Mouse (Mus musculus): Measurements from ENCODE around the gene Ttn. TPM values are rescaled to one million over a fixed set of nuclear protein-coding genes. Genes with fewer than 3 reads are reported as not detected.

The Ttn gene
- polyA plus RNA-seq, 1 experiment from 2014 or later, result 0.14 TPM

DNA sequence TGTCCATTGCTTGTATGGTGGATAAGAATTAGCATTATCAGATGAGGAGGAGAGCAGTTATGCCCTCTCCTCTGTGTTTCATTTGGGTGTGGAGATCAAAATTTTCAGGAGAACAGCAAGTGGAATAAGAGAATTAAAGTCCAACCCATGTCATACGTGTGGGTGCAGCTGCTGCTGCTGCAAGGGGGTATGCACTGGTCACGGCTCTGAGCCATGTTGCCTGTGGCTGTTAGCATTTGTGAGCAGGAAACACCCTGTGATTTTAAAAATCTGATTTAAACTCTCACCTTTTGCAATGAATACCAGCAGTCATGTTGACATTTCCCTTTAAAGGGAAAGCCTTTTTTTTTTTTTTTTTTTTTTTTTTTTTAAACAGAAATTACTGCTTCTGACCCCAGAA lies 116.8 kb downstream of the Ttn start:
- H3K4me3 ChIP-seq (ENCODE audit: low read depth, low read length), result no peak overlapping the region
- no peak for ATAC-seq (ENCODE audit: insufficient number of reproducible peaks, insufficient read depth, low FRiP score, low read depth)
- H3K4me2 ChIP-seq (replicated peaks; ENCODE audit: low read depth, low read length), result no peak overlapping the region
- no peak overlapping the region for H3K9ac ChIP-seq (replicated peaks; ENCODE audit: low read depth, low read length)
- H3K27me3 ChIP-seq (ENCODE audit: control insufficient read depth, insufficient read depth, low read length), result no peaks in the 10 kb centered on the region
- H3K36me3 ChIP-seq (ENCODE audit: control insufficient read depth, insufficient read depth, low read length), result no peaks in the 10 kb centered on the region
- no peaks in the 10 kb centered on the region for H3K9me3 ChIP-seq (ENCODE audit: control insufficient read depth, low read depth, low read length)
- WGBS, result 79% methylated on average over 2 of the region's 2 CpGs
- H3K27ac ChIP-seq (ENCODE audit: low read length), result no peak overlapping the region
- H3K4me1 ChIP-seq (ENCODE audit: control insufficient read depth, insufficient read depth, low read length), result no peaks in the 10 kb centered on the region

GRCm38 (mm10) chr2:76861327-76861726 lies 121.0 kb downstream of the Ttn start:
- H3K27me3 ChIP-seq (ENCODE audit: control insufficient read depth, insufficient read depth, low read length), result no peaks in the 10 kb centered on the region
- H3K4me3 ChIP-seq (ENCODE audit: low read depth, low read length), result no peak overlapping the region
- no peaks in the 10 kb centered on the region for H3K36me3 ChIP-seq (ENCODE audit: control insufficient read depth, insufficient read depth, low read length)
- H3K4me2 ChIP-seq (replicated peaks; ENCODE audit: low read depth, low read length), result no peak overlapping the region
- no peaks in the 10 kb centered on the region for H3K9me3 ChIP-seq (ENCODE audit: control insufficient read depth, low read depth, low read length)
- no peak for ATAC-seq (ENCODE audit: insufficient number of reproducible peaks, insufficient read depth, low FRiP score, low read depth)
- H3K9ac ChIP-seq (replicated peaks; ENCODE audit: low read depth, low read length), result no peak overlapping the region
- no peak overlapping the region for H3K27ac ChIP-seq (ENCODE audit: low read length)
- H3K4me1 ChIP-seq (ENCODE audit: control insufficient read depth, insufficient read depth, low read length), result no peaks in the 10 kb centered on the region

DNA sequence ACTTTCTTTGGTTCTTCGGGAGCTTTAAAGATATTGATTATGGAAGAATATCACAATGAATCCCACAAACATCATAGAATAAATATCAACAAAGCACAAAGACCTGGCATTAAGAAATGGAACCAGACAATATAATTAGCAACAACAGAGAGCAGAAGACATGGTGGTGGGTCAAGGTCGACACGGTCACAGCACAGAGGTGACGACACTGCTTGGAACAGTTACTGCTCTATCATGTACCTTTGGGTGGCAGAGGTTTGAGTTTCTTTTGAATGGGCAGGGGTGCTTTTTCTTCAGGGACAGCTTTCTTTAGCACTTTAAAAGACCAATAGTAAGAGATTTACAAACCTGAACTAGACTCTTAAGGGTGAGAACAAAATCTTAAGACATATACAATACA lies 132.3 kb downstream of the Ttn start:
- Histone ChIP-seq H3K9ac (replicated peaks; ENCODE audit: low read depth, low read length) (no peak overlapping the region), H3K27ac (ENCODE audit: low read length) (no peak overlapping the region)
- ATAC-seq (ENCODE audit: insufficient number of reproducible peaks, insufficient read depth, low FRiP score, low read depth), result no peak

GRCm38 (mm10) chr2:76843162-76843561 lies 139.2 kb downstream of the Ttn start:
- H3K36me3 ChIP-seq (ENCODE audit: control insufficient read depth, insufficient read depth, low read length), result no peaks in the 10 kb centered on the region
- no peaks in the 10 kb centered on the region for H3K9me3 ChIP-seq (ENCODE audit: control insufficient read depth, low read depth, low read length)
- no peak overlapping the region for H3K27ac ChIP-seq (ENCODE audit: low read length)
- H3K27me3 ChIP-seq (ENCODE audit: control insufficient read depth, insufficient read depth, low read length), result no peaks in the 10 kb centered on the region
- no peak overlapping the region for H3K4me2 ChIP-seq (replicated peaks; ENCODE audit: low read depth, low read length)
- WGBS, result 68% methylated on average over 1 of the region's 1 CpGs
- no peaks in the 10 kb centered on the region for H3K4me1 ChIP-seq (ENCODE audit: control insufficient read depth, insufficient read depth, low read length)
- no peak overlapping the region for H3K9ac ChIP-seq (replicated peaks; ENCODE audit: low read depth, low read length)
- ATAC-seq (ENCODE audit: insufficient number of reproducible peaks, insufficient read depth, low FRiP score, low read depth), result no peak
- H3K4me3 ChIP-seq (ENCODE audit: low read depth, low read length), result no peak overlapping the region

More for the DNA sequence above, 132.3 kb downstream of the Ttn start:
- Histone ChIP-seq H3K4me2 (replicated peaks; ENCODE audit: low read depth, low read length) (no peak overlapping the region), H3K36me3 (ENCODE audit: control insufficient read depth, insufficient read depth, low read length) (no peaks in the 10 kb centered on the region), H3K4me1 (ENCODE audit: control insufficient read depth, insufficient read depth, low read length) (no peaks in the 10 kb centered on the region), H3K27me3 (ENCODE audit: control insufficient read depth, insufficient read depth, low read length) (no peaks in the 10 kb centered on the region), H3K9me3 (ENCODE audit: control insufficient read depth, low read depth, low read length) (no peaks in the 10 kb centered on the region), H3K4me3 (ENCODE audit: low read depth, low read length) (no peak overlapping the region)
- WGBS, result 94% methylated on average over 4 of the region's 4 CpGs

- no peak overlapping the region for H3K27ac ChIP-seq (ENCODE audit: low read length)
- no peaks in the 10 kb centered on the region for H3K27me3 ChIP-seq (ENCODE audit: control insufficient read depth, insufficient read depth, low read length)
- no peak for ATAC-seq (ENCODE audit: insufficient number of reproducible peaks, insufficient read depth, low FRiP score, low read depth)
- H3K4me1 ChIP-seq (ENCODE audit: control insufficient read depth, insufficient read depth, low read length), result no peaks in the 10 kb centered on the region
- no peaks in the 10 kb centered on the region for H3K36me3 ChIP-seq (ENCODE audit: control insufficient read depth, insufficient read depth, low read length)
- no peaks in the 10 kb centered on the region for H3K9me3 ChIP-seq (ENCODE audit: control insufficient read depth, low read depth, low read length)
- H3K4me2 ChIP-seq (replicated peaks; ENCODE audit: low read depth, low read length), result no peak overlapping the region
- no peak overlapping the region for H3K9ac ChIP-seq (replicated peaks; ENCODE audit: low read depth, low read length)
- no peak overlapping the region for H3K4me3 ChIP-seq (ENCODE audit: low read depth, low read length)
Measured at GRCm38 (mm10) chr2:76820472-76820871, 161.9 kb downstream of the Ttn start.

DNA sequence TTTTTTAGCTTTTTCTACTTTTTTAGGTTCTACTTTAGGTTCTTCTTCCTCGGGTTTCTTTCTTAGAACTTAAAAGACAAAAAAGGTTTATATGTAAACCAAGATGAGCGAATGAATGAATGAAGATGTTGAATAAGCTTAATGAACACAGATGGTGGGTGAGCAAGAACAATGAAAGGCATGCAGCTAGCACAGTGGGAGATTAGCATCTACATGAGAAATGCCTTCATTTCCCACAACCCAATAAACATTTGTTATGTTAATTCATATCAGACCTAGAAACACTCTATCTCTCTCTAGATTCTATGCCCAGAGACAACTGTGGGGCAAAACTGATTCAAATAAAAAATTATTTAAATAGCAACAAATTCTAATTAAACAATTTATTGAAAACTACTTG lies 164.6 kb downstream of the Ttn start:
- no peaks in the 10 kb centered on the region for H3K27me3 ChIP-seq (ENCODE audit: control insufficient read depth, insufficient read depth, low read length)
- 62% methylated on average over 2 of the region's 2 CpGs for WGBS
- H3K36me3 ChIP-seq (ENCODE audit: control insufficient read depth, insufficient read depth, low read length), result no peaks in the 10 kb centered on the region
- H3K27ac ChIP-seq (ENCODE audit: low read length), result no peak overlapping the region
- no peak overlapping the region for H3K4me2 ChIP-seq (replicated peaks; ENCODE audit: low read depth, low read length)
- H3K9ac ChIP-seq (replicated peaks; ENCODE audit: low read depth, low read length), result no peak overlapping the region
- no peaks in the 10 kb centered on the region for H3K9me3 ChIP-seq (ENCODE audit: control insufficient read depth, low read depth, low read length)
- no peaks in the 10 kb centered on the region for H3K4me1 ChIP-seq (ENCODE audit: control insufficient read depth, insufficient read depth, low read length)
- ATAC-seq (ENCODE audit: insufficient number of reproducible peaks, insufficient read depth, low FRiP score, low read depth), result no peak
- no peak overlapping the region for H3K4me3 ChIP-seq (ENCODE audit: low read depth, low read length)

GRCm38 (mm10) chr2:76814048-76814817 lies 168.1 kb downstream of the Ttn start:
- ATAC-seq (ENCODE audit: insufficient number of reproducible peaks, insufficient read depth, low FRiP score, low read depth), result no peak
- no peak overlapping the region for H3K27ac ChIP-seq (ENCODE audit: low read length)
- no peaks in the 10 kb centered on the region for H3K9me3 ChIP-seq (ENCODE audit: control insufficient read depth, low read depth, low read length)
- no peak overlapping the region for H3K4me3 ChIP-seq (ENCODE audit: low read depth, low read length)
- H3K4me1 ChIP-seq (ENCODE audit: control insufficient read depth, insufficient read depth, low read length), result no peaks in the 10 kb centered on the region
- H3K9ac ChIP-seq (replicated peaks; ENCODE audit: low read depth, low read length), result no peak overlapping the region
- WGBS, result 86% methylated on average over 20 of the region's 20 CpGs
- H3K4me2 ChIP-seq (replicated peaks; ENCODE audit: low read depth, low read length), result no peak overlapping the region
- H3K27me3 ChIP-seq (ENCODE audit: control insufficient read depth, insufficient read depth, low read length), result no peaks in the 10 kb centered on the region
- H3K36me3 ChIP-seq (ENCODE audit: control insufficient read depth, insufficient read depth, low read length), result no peaks in the 10 kb centered on the region

GRCm38 (mm10) chr2:76811160-76811559 lies 171.2 kb downstream of the Ttn start:
- no peak overlapping the region for H3K27ac ChIP-seq (ENCODE audit: low read length)
- no peak overlapping the region for H3K9ac ChIP-seq (replicated peaks; ENCODE audit: low read depth, low read length)
- 97% methylated on average over 17 of the region's 17 CpGs for WGBS
- no peak overlapping the region for H3K4me2 ChIP-seq (replicated peaks; ENCODE audit: low read depth, low read length)
- no peaks in the 10 kb centered on the region for H3K4me1 ChIP-seq (ENCODE audit: control insufficient read depth, insufficient read depth, low read length)
- H3K27me3 ChIP-seq (ENCODE audit: control insufficient read depth, insufficient read depth, low read length), result no peaks in the 10 kb centered on the region
- no peaks in the 10 kb centered on the region for H3K36me3 ChIP-seq (ENCODE audit: control insufficient read depth, insufficient read depth, low read length)
- no peak for ATAC-seq (ENCODE audit: insufficient number of reproducible peaks, insufficient read depth, low FRiP score, low read depth)
- no peak overlapping the region for H3K4me3 ChIP-seq (ENCODE audit: low read depth, low read length)
- H3K9me3 ChIP-seq (ENCODE audit: control insufficient read depth, low read depth, low read length), result no peaks in the 10 kb centered on the region

GRCm38 (mm10) chr2:76808334-76808733 lies 174.0 kb downstream of the Ttn start:
- WGBS, result 89% methylated on average over 10 of the region's 10 CpGs

More at GRCm38 (mm10) chr2:76808334-76808733, 174.0 kb downstream of the Ttn start:
- H3K4me1 ChIP-seq (ENCODE audit: control insufficient read depth, insufficient read depth, low read length), result no peaks in the 10 kb centered on the region
- H3K36me3 ChIP-seq (ENCODE audit: control insufficient read depth, insufficient read depth, low read length), result no peaks in the 10 kb centered on the region
- no peak overlapping the region for H3K9ac ChIP-seq (replicated peaks; ENCODE audit: low read depth, low read length)
- no peaks in the 10 kb centered on the region for H3K27me3 ChIP-seq (ENCODE audit: control insufficient read depth, insufficient read depth, low read length)
- H3K4me2 ChIP-seq (replicated peaks; ENCODE audit: low read depth, low read length), result no peak overlapping the region
- no peaks in the 10 kb centered on the region for H3K9me3 ChIP-seq (ENCODE audit: control insufficient read depth, low read depth, low read length)
- no peak overlapping the region for H3K4me3 ChIP-seq (ENCODE audit: low read depth, low read length)
- no peak overlapping the region for H3K27ac ChIP-seq (ENCODE audit: low read length)
- no peak for ATAC-seq (ENCODE audit: insufficient number of reproducible peaks, insufficient read depth, low FRiP score, low read depth)
